ENCODE assay signal across 8 mouse cellular contexts in genomic region chr9:55150279-55150726, GRCm38 (mm10). TPM values are rescaled to one million over a fixed set of nuclear protein-coding genes. Genes with fewer than 3 reads are reported as not detected.
DNase-seq lines count a peak whose midpoint lies in the region; ATAC-seq and TF ChIP-seq lines count a peak whose summit lies in the region.

No protein-coding gene starts in this region.

- H3K4me1 ChIP-seq in bone marrow macrophage, adult 2 months (ENCODE audit: control insufficient read depth, insufficient read depth, low read length) = peaks cover 27% of the 10 kb centered on the region
- peaks cover 11% of the 10 kb centered on the region for H3K4me1 ChIP-seq in midbrain, embryonic 11.5 days (ENCODE audit: control insufficient read depth, insufficient read depth, low read length)

- ATAC-seq in erythroid progenitor cell, adult 5-6 weeks (replicated peaks; ENCODE audit: low FRiP score, poor library complexity, severe bottlenecking) = peak; percentile 54; the same call in 1 of the 2 replicates
- no peak for ATAC-seq in midbrain, embryonic 11.5 days (ENCODE audit: low FRiP score)

- peak overlapping the region; percentile 89 for H3K4me2 ChIP-seq in midbrain, embryonic 11.5 days

- DNase-seq in layer of hippocampus, adult 11-12 months (ENCODE audit: low spot score) = peak; percentile 21
- DNase-seq in layer of hippocampus, adult 9-11 months = no peak
- peak; percentile 26 for DNase-seq in kidney, postnatal 10 days
- DNase-seq in midbrain, embryonic 11.5 days (ENCODE audit: low spot score, missing footprints) = peak; percentile 94
- DNase-seq in adipocyte (ENCODE audit: low spot score) = no peak
- no peak for DNase-seq in retina, embryonic 14.5 days (ENCODE audit: low spot score)

- peak overlapping the region; percentile 95 for H3K9ac ChIP-seq in midbrain, embryonic 11.5 days (ENCODE audit: low read length)

- 3% methylated on average over 13 of the region's 13 CpGs for WGBS in midbrain, embryonic 11.5 days

- TF ChIP-seq POLR2A in bone marrow macrophage, adult 2 months (IDR thresholded peaks at IDR 0.05; ENCODE audit: borderline replicate concordance, low read depth, low read length) = no peak

- H3K27me3 ChIP-seq in midbrain, embryonic 11.5 days (ENCODE audit: control insufficient read depth, insufficient read depth, low read length) = no peaks in the 10 kb centered on the region

- peak overlapping the region; percentile 55; the same call in 1 of the 2 replicates for H3K27ac ChIP-seq in bone marrow macrophage, adult 2 months (ENCODE audit: insufficient read depth, low read depth, low read length)
- no peak overlapping the region for H3K27ac ChIP-seq in midbrain, embryonic 11.5 days (ENCODE audit: low read depth, low read length)

- TF ChIP-seq CTCF in bone marrow macrophage, adult 2 months (IDR thresholded peaks at IDR 0.05; ENCODE audit: low read depth, low read length) = no peak

- H3K9me3 ChIP-seq in midbrain, embryonic 11.5 days (ENCODE audit: control insufficient read depth, low read length) = no peaks in the 10 kb centered on the region

- H3K36me3 ChIP-seq in midbrain, embryonic 11.5 days (ENCODE audit: control insufficient read depth, insufficient read depth, low read length) = no peaks in the 10 kb centered on the region

- peak overlapping the region; percentile 99 for H3K4me3 ChIP-seq in bone marrow macrophage, adult 2 months (ENCODE audit: insufficient read depth, low read length)
- H3K4me3 ChIP-seq in midbrain, embryonic 11.5 days (ENCODE audit: low read depth, low read length) = peak overlapping the region; percentile 92

RNA-seq across cellular contexts. Expression of gene Ube2q2, which starts 1.6 kb away (rescaled TPM):
- polyA plus RNA-seq in bone marrow macrophage, adult 2 months (2012; ENCODE audit: insufficient read depth, insufficient read length, missing spikeins) = 54.6 and 56.9 TPM in 2 replicates
- total RNA-seq in erythroid progenitor cell, adult 5-6 weeks (2015; ENCODE audit: low replicate concordance) = 10.5 and 12.6 TPM in 2 replicates
- total RNA-seq in erythroid progenitor cell, adult 5-6 weeks (2017; ENCODE audit: low replicate concordance) = 5.6 and 13.5 TPM in 2 replicates
- polyA plus RNA-seq in midbrain, embryonic 11.5 days (2014; fragmentation: Nextera tagmentation; extraction: Ambion mirVana) = 50.1 and 55.0 TPM in 2 replicates

RNA-seq across cellular contexts. Expression of gene Fbxo22, which starts 58.4 kb away (rescaled TPM):
- 27.9 and 29.4 TPM in 2 replicates for polyA plus RNA-seq in bone marrow macrophage, adult 2 months (2012; ENCODE audit: insufficient read depth, insufficient read length, missing spikeins)
- 18.0 and 22.3 TPM in 2 replicates for total RNA-seq in erythroid progenitor cell, adult 5-6 weeks (2015; ENCODE audit: low replicate concordance)
- 8.2 and 12.2 TPM in 2 replicates for total RNA-seq in erythroid progenitor cell, adult 5-6 weeks (2017; ENCODE audit: low replicate concordance)
- polyA plus RNA-seq in midbrain, embryonic 11.5 days (2014; fragmentation: Nextera tagmentation; extraction: Ambion mirVana) = 84.6 and 92.5 TPM in 2 replicates

Comparison
In these comparisons a context has a peak if more than half of its experiments do, and no peak if none do; other contexts are left out.
1. DNase-seq: peak in layer of hippocampus, adult 11-12 months (single experiment), kidney, postnatal 10 days (single experiment) and midbrain, embryonic 11.5 days (single experiment); none in layer of hippocampus, adult 9-11 months (single experiment), adipocyte (single experiment) and retina, embryonic 14.5 days (single experiment).